Mouse (Mus musculus) embryo, embryonic 10.5 days (tissue): ENCODE measurements at regions not wholly inside any gene's neighbourhood (a gene's known extent, or its start where the extent isn't known, plus 50 kb on each side); places are given as distances from the start of the nearest gene placed in this dataset.

Experiments used
- DNase-seq: peaks from one replicate; pipeline ENCODE4 v3.0.0-alpha.2; 2015; ENCODE audit warnings: low spot score

- no peak for DNase-seq
Observed at GRCm38 (mm10) chr1:179906115-179906514, 54.2 kb upstream of the Cdc42bpa start.

GRCm38 (mm10) chr1:179892711-179893110 lies 67.6 kb upstream of the Cdc42bpa start:
- no peak for DNase-seq

GRCm38 (mm10) chr1:179887921-179888320 lies 72.4 kb upstream of the Cdc42bpa start:
- no peak for DNase-seq

- no peak for DNase-seq
Observed at GRCm38 (mm10) chr1:179881222-179881621, 77.7 kb upstream of the Ahctf1 start.

GRCm38 (mm10) chr1:179877893-179878292 lies 74.4 kb upstream of the Ahctf1 start:
- no peak for DNase-seq

- DNase-seq = no peak
Observed at GRCm38 (mm10) chr1:179873772-179874555, 70.5 kb upstream of the Ahctf1 start.

- DNase-seq = no peak
Observed at GRCm38 (mm10) chr1:179871961-179872360, 68.5 kb upstream of the Ahctf1 start.

- no peak for DNase-seq
Observed at GRCm38 (mm10) chr1:179868656-179869055, 65.2 kb upstream of the Ahctf1 start.

GRCm38 (mm10) chr1:179867493-179867892 lies 64.0 kb upstream of the Ahctf1 start:
- no peak for DNase-seq

GRCm38 (mm10) chr1:179866056-179866772 lies 62.7 kb upstream of the Ahctf1 start:
- peak; percentile 36 for DNase-seq

GRCm38 (mm10) chr1:179865561-179865960 lies 62.1 kb upstream of the Ahctf1 start:
- peak; percentile 57 for DNase-seq

- DNase-seq = no peak
Observed at GRCm38 (mm10) chr1:179864537-179865226, 61.2 kb upstream of the Ahctf1 start.

GRCm38 (mm10) chr1:179863420-179863819 lies 59.9 kb upstream of the Ahctf1 start:
- no peak for DNase-seq

- no peak for DNase-seq
Observed at GRCm38 (mm10) chr1:179862941-179863340, 59.5 kb upstream of the Ahctf1 start.

- no peak for DNase-seq
Observed at GRCm38 (mm10) chr1:179861776-179862175, 58.3 kb upstream of the Ahctf1 start.

GRCm38 (mm10) chr1:179859552-179859902 lies 56.0 kb upstream of the Ahctf1 start:
- no peak for DNase-seq

GRCm38 (mm10) chr1:179858780-179859551 lies 55.5 kb upstream of the Ahctf1 start:
- DNase-seq = peak; percentile 92

GRCm38 (mm10) chr1:179854288-179854965 lies 50.9 kb upstream of the Ahctf1 start:
- peak; percentile 4 for DNase-seq
